Mouse (Mus musculus) CH12.LX (cell line): ENCODE data around the gene Actl11. TPM values are rescaled to one million over a fixed set of nuclear protein-coding genes. Genes with fewer than 3 reads are reported as not detected.

Source experiments
- DNase-seq: peaks from one replicate; pipeline ENCODE4 v3.0.0-alpha.2; 2013; ENCODE audit errors: extremely low read depth
- H3K27ac ChIP-seq: 2 replicates; pipeline ENCODE4 v1.5.1; 2012; ENCODE audit warnings: low read depth, mild to moderate bottlenecking, control low read depth, moderate library complexity; ENCODE audit not compliant: insufficient read depth
- H3K27me3 ChIP-seq: replicated peaks from 2 replicates; pipeline ENCODE3; 2012; ENCODE audit warnings: inconsistent platforms
- H3K36me3 ChIP-seq, 2 experiments: replicated peaks in 1 of 2; 2 replicates each; pipeline versions ENCODE3 to v1.6.1; 2012; ENCODE audit warnings: inconsistent platforms in 1 of 2, low read length in 1 of 2, mild to moderate bottlenecking in 1 of 2, mixed read lengths in 1 of 2, moderate library complexity in 1 of 2; ENCODE audit not compliant: control insufficient read depth in 1 of 2, insufficient read depth in 1 of 2
- H3K4me1 ChIP-seq, 2 experiments: 2 replicates each; pipeline ENCODE4 v1.6.1; 2012; ENCODE audit warnings: inconsistent platforms in 1 of 2, moderate library complexity in 1 of 2; ENCODE audit not compliant: insufficient read depth in 2 of 2, control insufficient read depth in 1 of 2
- H3K4me2 ChIP-seq: 2 replicates; pipeline ENCODE4 v1.6.1; 2012; ENCODE audit warnings: low read depth, mild to moderate bottlenecking, control low read depth; ENCODE audit not compliant: poor library complexity, insufficient read depth, severe bottlenecking
- H3K4me3 ChIP-seq, 3 experiments: fragments of 150-350 bp in 1 of 3; sonication (generic) in 1 of 3; replicated peaks in 1 of 3; 2 replicates each; pipeline versions ENCODE3 to v1.5.1; 2011 to 2012; ENCODE audit warnings: low read depth in 2 of 3, low read length in 2 of 3, mild to moderate bottlenecking in 2 of 3, moderate library complexity in 2 of 3, control low read depth in 1 of 3, improper control_type of control experiment in 1 of 3, inconsistent platforms in 1 of 3, mixed read lengths in 1 of 3; ENCODE audit not compliant: poor library complexity in 1 of 3
- H3K79me2 ChIP-seq: replicated peaks from 2 replicates; pipeline ENCODE4 v1.6.1; 2012; ENCODE audit warnings: mild to moderate bottlenecking, moderate library complexity; ENCODE audit not compliant: control insufficient read depth, poor library complexity, insufficient read depth, severe bottlenecking; ENCODE audit errors: extremely low read depth
- H3K9ac ChIP-seq: 2 replicates; pipeline ENCODE4 v1.6.1; 2012; ENCODE audit warnings: low read depth, mild to moderate bottlenecking, control low read depth, moderate library complexity; ENCODE audit not compliant: insufficient read depth
- H3K9me3 ChIP-seq: replicated peaks from 2 replicates; pipeline ENCODE3; 2012; ENCODE audit warnings: low read length, inconsistent platforms, mixed read lengths
- BHLHE40 ChIP-seq: IDR thresholded peaks from 2 replicates; pipeline ENCODE4 v1.6.1; 2011; ENCODE audit warnings: mild to moderate bottlenecking, low read depth, low read length, improper control_type of control experiment
- CHD1 ChIP-seq: IDR thresholded peaks from 2 replicates; pipeline ENCODE4 v1.6.1; 2012; ENCODE audit warnings: low read depth, low read length, improper control_type of control experiment, inconsistent platforms
- CHD2 ChIP-seq: IDR thresholded peaks from 2 replicates; pipeline ENCODE4 v1.6.1; 2011; ENCODE audit warnings: low read length, improper control_type of control experiment
- CTCF ChIP-seq, 2 experiments: IDR thresholded peaks in 1 of 2; conservative IDR thresholded peaks in 1 of 2; 2 replicates each; pipeline ENCODE4 v1.5.1; 2011 to 2012; ENCODE audit warnings: low read depth in 2 of 2, low read length in 2 of 2, improper control_type of control experiment in 1 of 2, inconsistent platforms in 1 of 2, mild to moderate bottlenecking in 1 of 2, moderate library complexity in 1 of 2
- E2F4 ChIP-seq: IDR thresholded peaks from 2 replicates; pipeline ENCODE4 v1.6.1; 2011; ENCODE audit warnings: low read depth, low read length, improper control_type of control experiment; ENCODE audit not compliant: insufficient replicate concordance
- ELF1 ChIP-seq: IDR thresholded peaks from 2 replicates; pipeline ENCODE4 v1.6.1; 2014; ENCODE audit warnings: low read depth, mild to moderate bottlenecking, inconsistent platforms, low read length, improper control_type of control experiment
- ETS1 ChIP-seq: conservative IDR thresholded peaks from 2 replicates; pipeline ENCODE4 v1.6.1; 2012; ENCODE audit warnings: low read depth, mild to moderate bottlenecking, inconsistent platforms, low read length, improper control_type of control experiment, moderate library complexity
- HCFC1 ChIP-seq: IDR thresholded peaks from 2 replicates; pipeline ENCODE4 v1.6.1; 2012; ENCODE audit warnings: low read depth, mild to moderate bottlenecking, inconsistent platforms, low read length, improper control_type of control experiment
- IRF4 ChIP-seq: IDR thresholded peaks from 2 replicates; pipeline ENCODE4 v1.6.1; 2014; ENCODE audit warnings: low read depth, mild to moderate bottlenecking, inconsistent platforms, low read length, improper control_type of control experiment
- MAX ChIP-seq: IDR thresholded peaks from 2 replicates; pipeline ENCODE4 v1.6.1; 2011; ENCODE audit warnings: low read length, improper control_type of control experiment
- MYC ChIP-seq: IDR thresholded peaks from 2 replicates; pipeline ENCODE4 v1.6.1; 2011; ENCODE audit warnings: low read depth, mild to moderate bottlenecking, improper control_type of control experiment, low read length
- NELFE ChIP-seq: IDR thresholded peaks from 2 replicates; pipeline ENCODE4 v1.6.1; 2011; ENCODE audit warnings: low read depth, low read length, improper control_type of control experiment
- NRF1 ChIP-seq: IDR thresholded peaks from 2 replicates; pipeline ENCODE4 v1.6.1; 2014; ENCODE audit warnings: low read depth, mild to moderate bottlenecking, inconsistent platforms, low read length, improper control_type of control experiment, moderate library complexity
- POLR2A ChIP-seq: IDR thresholded peaks from 2 replicates; pipeline ENCODE4 v1.6.1; 2011; ENCODE audit warnings: low read depth, mild to moderate bottlenecking, improper control_type of control experiment, low read length
- RCOR1 ChIP-seq: conservative IDR thresholded peaks from 2 replicates; pipeline ENCODE4 v1.6.1; 2012; ENCODE audit warnings: low read depth, mild to moderate bottlenecking, inconsistent platforms, low read length, improper control_type of control experiment
- SIN3A ChIP-seq: IDR thresholded peaks from 2 replicates; pipeline ENCODE4 v1.6.1; 2012; ENCODE audit warnings: low read length, improper control_type of control experiment, inconsistent platforms
- TBP ChIP-seq: conservative IDR thresholded peaks from 2 replicates; pipeline ENCODE4 v1.6.1; 2011; ENCODE audit warnings: low read depth, low read length, improper control_type of control experiment
- TCF12 ChIP-seq: IDR thresholded peaks from 2 replicates; pipeline ENCODE4 v1.6.1; 2014; ENCODE audit warnings: low read depth, mild to moderate bottlenecking, inconsistent platforms, low read length, improper control_type of control experiment
- USF1 ChIP-seq: IDR thresholded peaks from 2 replicates; pipeline ENCODE4 v1.6.1; 2014; ENCODE audit warnings: low read depth, mild to moderate bottlenecking, inconsistent platforms, low read length, improper control_type of control experiment
- USF2 ChIP-seq: conservative IDR thresholded peaks from 2 replicates; pipeline ENCODE4 v1.6.1; 2011; ENCODE audit warnings: low read depth, low read length, improper control_type of control experiment
- ZMIZ1 ChIP-seq: IDR thresholded peaks from 2 replicates; pipeline ENCODE4 v1.6.1; 2012; ENCODE audit warnings: low read depth, mild to moderate bottlenecking, inconsistent platforms, low read length, improper control_type of control experiment
- dilution Hi-C: fragments of 300-500 bp; cut with MboI; formaldehyde crosslinking; loops from 2 replicates; pipeline ENCODE4 v1.14.3; 2020; ENCODE audit warnings: low sequenced_read_pairs; ENCODE audit not compliant: extremely low pct_unique_long_range_greater_than_20kb, extremely low pct_ligation_motif_present
- in situ Hi-C: fragments of 300-500 bp; cut with MboI; formaldehyde crosslinking; loops from 3 replicates; pipeline ENCODE4 v1.14.3; 2019; ENCODE audit warnings: low sequenced_read_pairs, low pct_ligation_motif_present, low pct_unique_long_range_greater_than_20kb, mixed read lengths
- polyA plus RNA-seq: library from polyadenylated mRNA; unstranded; fragments of >175 nt; gene quantifications from 2 replicates; pipeline ENCODE4 v1.2.1, GENCODE M21; 2012; ENCODE audit warnings: low read depth; ENCODE audit not compliant: insufficient read length
- total RNA-seq, 2 experiments: library from RNA; depleted of rRNA; stranded (reverse); fragments of 300-350 nt in 1 of 2; fragments of >200 nt in 1 of 2; gene quantifications; 2 replicates each; pipeline ENCODE4 v1.2.3; 2012 to 2014

The Actl11 gene
- total and polyA plus RNA-seq, 3 experiments, result not detected

- Histone ChIP-seq H3K36me3 (peaks cover 0 to 13% of the 10 kb centered on the region in 2 experiments), H3K27me3 (peaks cover 46% of the 10 kb centered on the region), H3K9me3 (peaks cover 7% of the 10 kb centered on the region), H3K79me2 (peaks cover 33% of the 10 kb centered on the region), H3K9ac (no peak overlapping the region), H3K4me1 (peaks cover 13 to 47% of the 10 kb centered on the region in 2 experiments), H3K4me3 (no peak overlapping the region), H3K27ac (no peak overlapping the region), H3K4me2 (no peak overlapping the region)
- DNase-seq, result peak; percentile 34
- 0 out of 2 replicates have a peak, but pooled peaks have one; percentile 36 for TF ChIP-seq TBP
- no peak for TF ChIP-seq HCFC1
- TF ChIP-seq MAX, result no peak
- dilution Hi-C loops, result no loop called here
- in situ Hi-C loops, result no loop called here
These were observed 21.1 kb downstream of the Actl11 start for GRCm38 (mm10) chr9:107949184-107949921.

DNA sequence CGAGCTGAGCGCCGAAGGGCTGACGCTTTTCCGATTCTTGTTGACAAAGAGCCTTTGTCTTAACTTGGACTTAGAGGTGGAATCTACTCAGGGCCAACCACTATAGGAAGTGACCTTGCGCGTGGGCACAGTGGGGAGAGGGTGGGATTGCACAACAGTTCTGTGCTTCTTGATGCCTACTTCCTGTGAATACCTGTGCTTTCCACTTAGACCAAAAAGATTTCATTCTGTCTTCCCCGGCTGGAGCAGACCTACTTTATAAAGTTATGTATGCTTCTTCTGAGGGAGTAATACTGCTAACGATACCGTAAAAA is 21.6 kb downstream of the Actl11 start, which contains the start of gene Traip:
TSS of gene Traip (plus strand) at position 215 of the 314 bp plus-strand sequence.
- in situ Hi-C loops (no loop called here), dilution Hi-C loops (no loop called here)

DNA sequence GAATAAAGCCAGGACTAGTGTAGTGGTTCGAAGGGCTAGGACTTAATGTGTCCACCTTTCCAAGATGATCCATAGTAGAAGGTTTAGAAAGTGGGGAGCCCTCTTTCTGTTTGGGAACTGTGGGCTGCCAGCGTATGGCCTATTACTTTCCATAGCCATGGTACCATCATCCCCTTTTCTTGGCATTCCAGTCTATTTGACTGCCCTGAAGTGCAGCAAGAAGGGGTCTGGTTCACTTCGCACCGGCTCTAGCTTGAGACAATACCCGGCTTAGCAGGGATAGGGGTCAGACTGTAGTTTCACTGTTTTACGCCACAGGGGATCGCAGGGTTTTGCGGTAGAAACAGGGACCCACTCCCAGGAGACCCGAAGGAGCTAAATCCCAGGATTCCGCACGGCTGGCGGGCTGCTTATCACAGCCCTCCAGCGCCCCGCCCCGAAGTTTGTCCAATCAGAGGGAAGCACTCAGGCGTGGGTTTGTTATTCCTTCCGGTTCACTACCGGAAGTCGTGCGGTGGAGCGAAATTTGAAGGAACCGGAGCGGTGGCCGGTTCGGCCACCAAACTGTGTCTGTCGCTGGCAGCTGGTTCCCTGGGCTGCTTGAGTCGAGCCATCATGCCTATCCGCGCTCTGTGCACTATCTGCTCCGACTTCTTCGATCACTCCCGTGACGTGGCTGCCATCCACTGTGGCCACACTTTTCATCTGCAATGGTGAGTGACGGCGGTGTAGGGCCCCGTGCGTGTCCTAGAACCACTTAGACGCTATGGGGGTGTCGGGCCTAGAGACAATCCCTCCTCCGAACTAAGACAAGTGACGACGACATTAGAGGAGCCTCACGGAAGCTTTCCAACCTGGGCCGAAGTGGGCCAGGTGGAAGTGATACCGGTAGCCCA is 22.4 kb downstream of the Actl11 start:
- H3K27me3 ChIP-seq, result peaks cover 34% of the 10 kb centered on the region
- DNase-seq, result peak; percentile 89
- 0 out of 2 replicates have a peak overlapping the region, but pooled peaks have one; percentile 12 for H3K27ac ChIP-seq
- peaks cover 13 to 47% of the 10 kb centered on the region in 2 experiments for H3K4me1 ChIP-seq
- peaks cover 33% of the 10 kb centered on the region for H3K79me2 ChIP-seq
- dilution Hi-C loops (no loop called here), in situ Hi-C loops (no loop called here)
- peaks cover 7% of the 10 kb centered on the region for H3K9me3 ChIP-seq
- H3K36me3 ChIP-seq, result peaks cover 3 to 23% of the 10 kb centered on the region in 2 experiments
- peak overlapping the region; percentile 89 for H3K4me2 ChIP-seq
- H3K9ac ChIP-seq, result peak overlapping the region; percentile 42
- peak overlapping the region; percentile 86 to 95 (median 89) for H3K4me3 ChIP-seq
- TF ChIP-seq ZMIZ1 (peak; percentile 71), USF1 (no peak), BHLHE40 (peak; percentile 17; the same call in 1 of the 2 replicates), E2F4 (peak; percentile 96), NRF1 (0 out of 2 replicates have a peak, but pooled peaks have one; percentile 13), TCF12 (peak; percentile 63), ETS1 (0 out of 2 replicates have a peak, but pooled peaks have one; percentile 8), TBP (peak; percentile 73), SIN3A (peak; percentile 99), ELF1 (peak; percentile 87), POLR2A (peak; percentile 86), USF2 (no peak), HCFC1 (peak; percentile 86), CTCF (conservative IDR thresholded peaks at IDR 0.05 in 1 of 2, IDR thresholded peaks at IDR 0.05 in 1 of 2; ENCODE audit: low read depth in 2 of 2, low read length in 2 of 2) (no peak), MAX (peak; percentile 70; the same call in 1 of the 2 replicates), IRF4 (peak; percentile 83), NELFE (peak; percentile 82), MYC (peak; percentile 57; the same call in 1 of the 2 replicates), CHD1 (no peak)

More for the DNA sequence above, 21.6 kb downstream of the Actl11 start, which contains the start of gene Traip:
- 0 out of 2 replicates have a peak within 1 kb of the TSS, but pooled peaks have one; percentile 12 for H3K27ac ChIP-seq
- no peak for TF ChIP-seq RCOR1
- no peak for TF ChIP-seq HCFC1
- TF ChIP-seq TBP, result no peak
- TF ChIP-seq USF1, result no peak
- no peak for TF ChIP-seq CHD2
- peaks cover 33% of the 10 kb centered on the region for H3K79me2 ChIP-seq
- peaks cover 13 to 47% of the 10 kb centered on the region in 2 experiments for H3K4me1 ChIP-seq
- H3K4me3 ChIP-seq, result peak within 1 kb of the TSS; percentile 86 to 95 (median 89)
- H3K9ac ChIP-seq, result peak within 1 kb of the TSS; percentile 42
- peaks cover 0 to 16% of the 10 kb centered on the region in 2 experiments for H3K36me3 ChIP-seq
- DNase-seq, result no peak
- peak within 1 kb of the TSS; percentile 89 for H3K4me2 ChIP-seq
- peaks cover 7% of the 10 kb centered on the region for H3K9me3 ChIP-seq
- peaks cover 42% of the 10 kb centered on the region for H3K27me3 ChIP-seq
